ENCODE assay signal across 13 mouse cellular contexts in genomic region chr14:117786647-117787046, GRCm38 (mm10).
DNase-seq lines count a peak whose midpoint lies in the region; ATAC-seq lines count a peak whose summit lies in the region.
"Had no signal": no experiment of that assay in that cellular context is flagged by ENCODE, and none has a peak within 500 bp of the region (broad histone marks: within the 10 kb centered on the region; RNA-seq: fewer than 3 reads in every experiment).

No protein-coding gene starts in this region.

- no peaks in the 10 kb centered on the region for H3K27me3 ChIP-seq in heart, embryonic 15.5 days

- no peak overlapping the region for H3K4me3 ChIP-seq in heart, embryonic 15.5 days

- H3K27ac ChIP-seq in heart, embryonic 15.5 days, result no peak overlapping the region

- peak overlapping the region; percentile 15; the same call in 1 of the 2 replicates for H3K4me2 ChIP-seq in heart, embryonic 15.5 days

- H3K9ac ChIP-seq in heart, embryonic 15.5 days, result no peak overlapping the region

- no peak for ATAC-seq in heart, embryonic 15.5 days (replicated peaks; ENCODE audit: insufficient number of reproducible peaks, insufficient read depth, low FRiP score, low read depth)
- ATAC-seq in hematopoietic stem cell, adult 5-6 weeks (replicated peaks in 1 of 2; ENCODE audit: insufficient read depth in 1 of 2, low FRiP score in 2 of 2, low TSS enrichment in 1 of 2, low read depth in 1 of 2, poor library complexity in 2 of 2, severe bottlenecking in 2 of 2), result peak; percentile 52 to 78; a peak in 3 of 4 replicates
- ATAC-seq in activated CD4-positive, CD25-positive, alpha-beta regulatory T cell, adult 4 months, result no peak

- no peaks in the 10 kb centered on the region for H3K4me1 ChIP-seq in heart, embryonic 15.5 days (replicated peaks)

- no peak for DNase-seq in heart, adult 8-10 months (ENCODE audit: low spot score)
- DNase-seq in urinary bladder, postnatal 14 days (ENCODE audit: low spot score), result peak; percentile 8
- DNase-seq in urinary bladder, postnatal 36 days (ENCODE audit: low spot score in 2 of 2), result no peak
- no peak for DNase-seq in right cerebral cortex, adult 18-20 months
- DNase-seq in cerebellum, adult 8-10 months, result no peak
- DNase-seq: cerebellum, adult 18-20 months; embryo, embryonic 11 days; kidney, postnatal 25 days; right cerebral cortex, postnatal 14 days; thymus, postnatal 4 days had no signal

- no peaks in the 10 kb centered on the region for H3K36me3 ChIP-seq in heart, embryonic 15.5 days

- H3K9me3 ChIP-seq in heart, embryonic 15.5 days (replicated peaks), result no peaks in the 10 kb centered on the region

- 53% methylated on average over 7 of the region's 7 CpGs for WGBS in heart, embryonic 15.5 days

Comparison
In these comparisons a context has a peak if more than half of its experiments do, and no peak if none do; other contexts are left out.
1. ATAC-seq: peak in hematopoietic stem cell, adult 5-6 weeks (2 of 2); none in heart, embryonic 15.5 days (single experiment) and activated CD4-positive, CD25-positive, alpha-beta regulatory T cell, adult 4 months (single experiment).